Mouse (Mus musculus) embryonic facial prominence, embryonic 11.5 days (tissue): ENCODE data around the gene Fos. TPM values are rescaled to one million over a fixed set of nuclear protein-coding genes. Genes with fewer than 3 reads are reported as not detected.

Experiments used
- ATAC-seq: fragments of 200-750 bp; cut with Nextera tagmentation; replicated peaks from 2 replicates; pipeline ENCODE4 v1.8.0; 2017; ENCODE audit warnings: low read depth; ENCODE audit not compliant: insufficient number of reproducible peaks, low FRiP score, low TSS enrichment
- DNase-seq: peaks from one replicate; pipeline ENCODE4 v3.0.0-alpha.2; 2015; ENCODE audit warnings: low spot score
- H3K27ac ChIP-seq: fragments of 300-500 bp; sonication (generic); replicated peaks from 2 replicates; pipeline ENCODE4 v1.5.1; 2014; ENCODE audit warnings: mild to moderate bottlenecking, low read depth, low read length, control low read depth
- H3K27me3 ChIP-seq: fragments of 300-500 bp; sonication (generic); 2 replicates; pipeline ENCODE4 v1.6.1; 2014; ENCODE audit warnings: mild to moderate bottlenecking, low read length, moderate library complexity, mixed read lengths; ENCODE audit not compliant: control insufficient read depth, insufficient read depth
- H3K36me3 ChIP-seq: fragments of 300-500 bp; sonication (generic); replicated peaks from 2 replicates; pipeline ENCODE4 v1.6.1; 2014; ENCODE audit warnings: low read depth, mild to moderate bottlenecking, low read length, moderate library complexity, mixed read lengths; ENCODE audit not compliant: control insufficient read depth, insufficient read depth
- H3K4me1 ChIP-seq: fragments of 300-500 bp; sonication (generic); 2 replicates; pipeline ENCODE4 v1.6.1; 2014; ENCODE audit warnings: low read length, mixed read lengths; ENCODE audit not compliant: control insufficient read depth, insufficient read depth
- H3K4me2 ChIP-seq: fragments of 300-500 bp; sonication (generic); 2 replicates; pipeline ENCODE4 v1.6.1; 2014; ENCODE audit warnings: low read depth, mild to moderate bottlenecking, control low read depth, low read length, moderate library complexity
- H3K4me3 ChIP-seq: fragments of 300-500 bp; sonication (generic); 2 replicates; pipeline ENCODE4 v1.5.1; 2014; ENCODE audit warnings: low read depth, low read length, control low read depth
- H3K9ac ChIP-seq: fragments of 300-500 bp; sonication (generic); replicated peaks from 2 replicates; pipeline ENCODE4 v1.6.1; 2014; ENCODE audit warnings: mild to moderate bottlenecking, control low read depth, low read length
- H3K9me3 ChIP-seq: fragments of 300-500 bp; sonication (generic); replicated peaks from 2 replicates; pipeline ENCODE4 v1.6.1; 2016; ENCODE audit warnings: mild to moderate bottlenecking, low read length, inconsistent platforms, mixed read lengths; ENCODE audit not compliant: control insufficient read depth
- WGBS: fragments of 180-500 bp; shearing (Covaris S2); extraction: QIAGEN DNeasy Blood & Tissue Kit; methylation state at CpG from one replicate; pipeline ENCODE4 v1.1.7; 2014; 5-methylcytosine and 5-hydroxymethylcytosine counted together
- polyA plus RNA-seq: library from polyadenylated mRNA; unstranded; fragments of >200 nt; fragmentation: Nextera tagmentation; extraction: Ambion mirVana; gene quantifications from 2 replicates; pipeline ENCODE4 v1.2.1, GENCODE M21; 2014

Fos gene
- polyA plus RNA-seq, 1 experiment from 2014 or later = 1.1 TPM

DNA sequence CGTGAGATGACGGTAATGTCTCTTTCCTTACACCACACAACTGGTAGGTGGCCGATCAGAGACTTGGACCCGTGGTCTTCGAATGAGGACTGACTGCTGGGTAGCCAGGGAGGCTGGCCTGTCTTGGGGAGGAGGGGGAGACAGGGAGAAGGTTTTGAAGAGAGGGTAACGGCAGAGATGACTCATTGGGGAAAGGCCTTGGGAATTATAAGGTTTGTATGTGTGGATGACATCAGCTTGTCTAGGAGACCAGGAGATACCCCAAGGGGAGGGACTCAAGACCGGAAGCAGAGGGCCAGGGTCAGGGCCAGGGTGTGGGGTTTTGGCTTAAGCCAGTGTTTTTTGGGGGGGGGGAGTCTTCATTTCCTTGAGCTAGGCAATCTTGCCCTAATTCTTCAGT, 22.6 kb downstream of the Fos start:
- H3K4me2 ChIP-seq = no peak overlapping the region
- H3K27ac ChIP-seq = no peak overlapping the region
- H3K27me3 ChIP-seq = no peaks in the 10 kb centered on the region
- no peaks in the 10 kb centered on the region for H3K36me3 ChIP-seq
- no peak overlapping the region for H3K9ac ChIP-seq
- H3K4me1 ChIP-seq = no peaks in the 10 kb centered on the region
- no peak for ATAC-seq
- DNase-seq = no peak
- no peak overlapping the region for H3K4me3 ChIP-seq
- no peaks in the 10 kb centered on the region for H3K9me3 ChIP-seq
- WGBS = 79% methylated on average over 7 of the region's 7 CpGs

DNA sequence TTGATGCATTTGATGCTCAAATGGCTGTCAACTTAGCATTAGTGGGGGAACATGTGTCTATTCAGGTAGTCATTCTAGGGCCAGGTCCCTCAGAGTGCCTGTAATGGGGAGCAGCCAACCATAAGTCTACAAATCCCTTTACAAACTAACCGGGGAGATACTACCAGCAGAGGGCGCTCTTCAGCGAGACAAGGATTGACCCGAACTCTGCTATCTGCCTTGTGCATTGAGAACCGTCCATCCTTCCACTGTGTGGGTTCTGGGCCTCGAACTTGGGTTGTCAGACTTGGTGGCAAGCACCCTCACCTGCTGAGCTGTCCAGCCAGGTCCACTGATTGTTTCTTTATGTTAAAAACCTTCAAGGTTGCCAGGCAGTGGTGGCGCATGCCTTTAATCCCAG, 23.1 kb downstream of the Fos start:
- 22% methylated on average over 7 of the region's 7 CpGs for WGBS
- Histone ChIP-seq H3K27ac (no peak overlapping the region), H3K9me3 (no peaks in the 10 kb centered on the region), H3K9ac (no peak overlapping the region), H3K4me2 (no peak overlapping the region), H3K27me3 (no peaks in the 10 kb centered on the region), H3K4me1 (no peaks in the 10 kb centered on the region), H3K4me3 (no peak overlapping the region), H3K36me3 (no peaks in the 10 kb centered on the region)
- DNase-seq = peak; percentile 87
- ATAC-seq = peak; percentile 60; the same call in 1 of the 2 replicates

DNA sequence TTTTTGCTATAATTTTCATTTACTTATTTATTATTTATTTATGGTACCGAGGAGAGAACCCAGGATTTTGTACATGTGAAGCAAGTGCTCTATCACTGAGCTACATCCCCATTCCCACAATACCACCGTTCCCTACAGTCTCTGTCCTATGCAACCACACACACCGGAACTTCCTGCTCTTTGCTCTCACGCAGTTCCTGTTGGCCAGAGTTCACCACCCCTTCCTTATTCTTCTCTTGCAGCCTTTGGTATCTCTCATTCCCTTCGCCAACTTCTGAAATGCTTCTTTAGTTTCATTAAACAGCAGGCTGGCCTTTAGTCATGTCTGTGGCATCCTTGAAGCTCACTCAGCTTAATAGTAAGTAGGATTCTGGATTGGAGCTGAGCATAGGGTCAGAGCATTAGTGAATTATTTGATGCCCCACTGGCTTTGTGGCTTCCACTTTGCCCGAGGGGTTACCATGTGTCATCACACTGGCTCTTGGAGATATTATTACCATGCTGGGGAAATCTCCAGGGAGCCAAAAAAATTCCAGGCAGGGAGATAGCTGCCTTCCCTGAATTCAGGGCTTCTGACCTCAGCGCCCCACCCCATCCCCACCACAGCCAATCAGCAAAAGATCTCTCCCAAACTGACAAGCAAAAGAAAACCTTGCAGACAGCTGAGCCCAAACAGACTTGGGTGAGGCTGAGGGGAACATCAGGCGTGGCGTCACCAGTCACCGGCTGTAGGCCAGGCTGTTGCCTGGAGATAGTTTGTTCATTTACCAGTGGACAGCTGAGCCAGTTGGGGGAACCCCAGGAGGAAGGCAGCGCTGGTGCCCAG, 23.8 kb downstream of the Fos start:
- WGBS = 59% methylated on average over 11 of the region's 11 CpGs
- Histone ChIP-seq H3K9me3 (no peaks in the 10 kb centered on the region), H3K27ac (no peak overlapping the region)

DNA sequence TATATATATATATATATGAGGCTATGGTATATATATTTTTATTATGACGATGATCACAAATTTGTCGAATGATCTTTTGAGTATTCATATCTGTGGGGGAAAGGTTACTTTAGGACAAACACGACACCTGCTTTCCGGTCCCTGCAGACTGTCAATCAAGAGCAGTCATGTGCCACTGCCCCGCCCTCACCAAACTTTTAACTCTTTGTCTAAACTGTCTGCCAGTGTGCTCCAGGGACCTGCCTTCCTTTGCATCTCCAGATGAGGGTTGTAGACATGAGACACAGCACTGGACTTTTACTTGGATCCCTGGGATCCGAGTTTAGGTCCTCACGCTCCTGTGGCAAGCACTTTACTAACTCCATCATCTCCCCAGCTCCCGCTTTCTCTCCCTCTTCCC, 25.3 kb downstream of the Fos start:
- no peaks in the 10 kb centered on the region for H3K27me3 ChIP-seq
- no peaks in the 10 kb centered on the region for H3K4me1 ChIP-seq
- no peaks in the 10 kb centered on the region for H3K36me3 ChIP-seq
- ATAC-seq (no peak), DNase-seq (no peak)
- no peak overlapping the region for H3K9ac ChIP-seq
- 77% methylated on average over 8 of the region's 8 CpGs for WGBS
- H3K9me3 ChIP-seq = no peaks in the 10 kb centered on the region
- H3K4me3 ChIP-seq = no peak overlapping the region
- H3K27ac ChIP-seq = no peak overlapping the region
- no peak overlapping the region for H3K4me2 ChIP-seq

More for the DNA sequence above, 23.8 kb downstream of the Fos start:
- Histone ChIP-seq H3K4me2 (no peak overlapping the region), H3K4me1 (no peaks in the 10 kb centered on the region), H3K36me3 (no peaks in the 10 kb centered on the region), H3K27me3 (no peaks in the 10 kb centered on the region), H3K9ac (no peak overlapping the region), H3K4me3 (no peak overlapping the region)
- ATAC-seq (no peak), DNase-seq (no peak)

DNA sequence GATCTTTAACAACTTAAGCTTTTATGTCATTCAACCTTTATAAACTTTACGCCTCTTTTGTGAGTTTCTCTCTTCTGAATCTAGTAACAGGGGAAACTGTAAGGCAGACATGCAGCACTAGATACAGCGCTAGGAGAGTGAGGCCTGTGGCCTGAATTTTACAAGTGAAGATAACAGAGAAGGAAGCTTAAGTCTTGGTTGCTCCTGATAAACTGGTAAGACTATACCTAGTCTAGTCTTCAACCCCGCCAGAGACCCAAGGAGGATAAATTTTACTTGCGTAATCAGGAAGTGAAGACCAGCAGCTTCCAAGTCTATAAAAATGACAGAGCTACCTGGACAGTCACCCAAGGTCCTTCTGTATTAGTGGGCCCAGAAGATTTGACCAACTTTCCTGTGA, 29.0 kb downstream of the Fos start:
- no peak overlapping the region for H3K9ac ChIP-seq
- H3K27me3 ChIP-seq = no peaks in the 10 kb centered on the region
- no peaks in the 10 kb centered on the region for H3K9me3 ChIP-seq
- no peak for DNase-seq
- no peak overlapping the region for H3K4me2 ChIP-seq
- ATAC-seq = no peak
- 87% methylated on average over 4 of the region's 4 CpGs for WGBS
- H3K36me3 ChIP-seq = no peaks in the 10 kb centered on the region
- no peak overlapping the region for H3K4me3 ChIP-seq
- H3K4me1 ChIP-seq = no peaks in the 10 kb centered on the region
- H3K27ac ChIP-seq = no peak overlapping the region

DNA sequence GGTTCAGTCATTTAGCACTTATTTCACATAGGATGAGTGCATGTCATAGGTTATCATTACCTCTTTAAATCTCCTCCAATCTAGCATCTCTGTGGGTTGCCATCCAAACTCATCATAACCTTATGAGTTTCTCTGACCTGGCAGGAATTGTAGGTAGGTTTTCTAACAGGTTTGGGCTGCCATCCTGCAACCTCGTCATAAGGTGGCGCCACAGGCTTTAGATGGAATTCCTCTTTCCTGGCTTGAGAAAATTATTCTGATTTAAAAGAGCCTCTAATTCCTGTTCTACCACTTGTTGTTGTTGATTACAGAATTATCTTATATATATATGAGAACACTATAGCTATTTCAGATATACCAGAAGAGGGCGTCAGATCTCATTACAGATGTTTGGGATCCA, 34.5 kb downstream of the Fos start:
- no peak overlapping the region for H3K4me2 ChIP-seq
- no peaks in the 10 kb centered on the region for H3K36me3 ChIP-seq
- ATAC-seq (no peak), DNase-seq (peak; percentile 57)
- no peak overlapping the region for H3K9ac ChIP-seq
- H3K4me3 ChIP-seq = no peak overlapping the region
- no peaks in the 10 kb centered on the region for H3K9me3 ChIP-seq
- H3K27me3 ChIP-seq = no peaks in the 10 kb centered on the region
- no peaks in the 10 kb centered on the region for H3K4me1 ChIP-seq
- no peak overlapping the region for H3K27ac ChIP-seq
- 19% methylated on average over 3 of the region's 3 CpGs for WGBS

- ATAC-seq = no peak
Observed at GRCm38 (mm10) chr12:85510013-85510412, 36.3 kb downstream of the Fos start.

GRCm38 (mm10) chr12:85513789-85514447, 40.2 kb downstream of the Fos start:
- no peak overlapping the region for H3K9ac ChIP-seq
- 77% methylated on average over 6 of the region's 6 CpGs for WGBS
- H3K4me3 ChIP-seq = no peak overlapping the region
- no peak overlapping the region for H3K4me2 ChIP-seq
- no peaks in the 10 kb centered on the region for H3K27me3 ChIP-seq
- no peaks in the 10 kb centered on the region for H3K4me1 ChIP-seq
- DNase-seq = no peak
- no peaks in the 10 kb centered on the region for H3K36me3 ChIP-seq
- no peak for ATAC-seq
- no peaks in the 10 kb centered on the region for H3K9me3 ChIP-seq
- no peak overlapping the region for H3K27ac ChIP-seq

More at GRCm38 (mm10) chr12:85510013-85510412, 36.3 kb downstream of the Fos start:
- Histone ChIP-seq H3K27me3 (no peaks in the 10 kb centered on the region), H3K9ac (no peak overlapping the region), H3K27ac (no peak overlapping the region), H3K4me3 (no peak overlapping the region), H3K9me3 (no peaks in the 10 kb centered on the region), H3K36me3 (no peaks in the 10 kb centered on the region), H3K4me2 (no peak overlapping the region), H3K4me1 (no peaks in the 10 kb centered on the region)
- WGBS = 95% methylated on average over 2 of the region's 2 CpGs
- no peak for DNase-seq
